Mouse (Mus musculus) kidney, embryonic 16.5 days (tissue): ENCODE measurements at regions not wholly inside any gene's neighbourhood (a gene's known extent, or its start where the extent isn't known, plus 50 kb on each side); places are given as distances from the start of the nearest gene placed in this dataset.

Source experiments
- ATAC-seq: fragments of 200-750 bp; cut with Nextera tagmentation; 2 replicates; pipeline ENCODE4 v1.8.0; 2017; ENCODE audit warnings: moderate TSS enrichment; ENCODE audit not compliant: low FRiP score, low TSS enrichment
- H3K27ac ChIP-seq: fragments of 300-500 bp; sonication (generic); 2 replicates; pipeline ENCODE4 v1.5.1; 2014; ENCODE audit warnings: low read length
- H3K27me3 ChIP-seq: fragments of 300-500 bp; sonication (generic); 2 replicates; pipeline ENCODE4 v1.6.1; 2014; ENCODE audit warnings: low read length, control low read depth, mixed read lengths; ENCODE audit not compliant: insufficient read depth
- H3K36me3 ChIP-seq: fragments of 300-500 bp; sonication (generic); 2 replicates; pipeline ENCODE4 v1.6.1; 2014; ENCODE audit warnings: low read length, control low read depth, mixed read lengths; ENCODE audit not compliant: insufficient read depth
- H3K4me1 ChIP-seq: fragments of 300-500 bp; sonication (generic); 2 replicates; pipeline ENCODE4 v1.6.1; 2014; ENCODE audit warnings: low read length, control low read depth, mixed read lengths; ENCODE audit not compliant: insufficient read depth
- H3K4me2 ChIP-seq: fragments of 300-500 bp; sonication (generic); replicated peaks from 2 replicates; pipeline ENCODE4 v1.6.1; 2014; ENCODE audit warnings: low read depth, low read length
- H3K4me3 ChIP-seq: fragments of 300-500 bp; sonication (generic); 2 replicates; pipeline ENCODE4 v1.5.1; 2014; ENCODE audit warnings: mild to moderate bottlenecking, low read length
- H3K9ac ChIP-seq: fragments of 300-500 bp; sonication (generic); replicated peaks from 2 replicates; pipeline ENCODE4 v1.6.1; 2014; ENCODE audit warnings: low read length
- H3K9me3 ChIP-seq: fragments of 300-500 bp; sonication (generic); 2 replicates; pipeline ENCODE4 v1.6.1; 2016; ENCODE audit warnings: low read length, control low read depth
- WGBS: fragments of 180-500 bp; shearing (Covaris S2); extraction: QIAGEN DNeasy Blood & Tissue Kit; methylation state at CpG from one replicate; pipeline ENCODE4 v1.1.7; 2014; 5-methylcytosine and 5-hydroxymethylcytosine counted together

GRCm38 (mm10) chr13:119333915-119334314 lies 94.5 kb upstream of the Paip1 start:
- no peak for ATAC-seq
- H3K4me1 ChIP-seq: no peaks in the 10 kb centered on the region
- no peak overlapping the region for H3K4me3 ChIP-seq
- H3K9me3 ChIP-seq: no peaks in the 10 kb centered on the region
- no peak overlapping the region for H3K9ac ChIP-seq
- peaks cover 16% of the 10 kb centered on the region for H3K36me3 ChIP-seq
- H3K27me3 ChIP-seq: no peaks in the 10 kb centered on the region
- no peak overlapping the region for H3K27ac ChIP-seq
- no peak overlapping the region for H3K4me2 ChIP-seq
- 86% methylated on average over 6 of the region's 6 CpGs for WGBS

GRCm38 (mm10) chr13:119337861-119338260 lies 90.5 kb upstream of the Paip1 start:
- Histone ChIP-seq H3K4me2 (no peak overlapping the region), H3K36me3 (peaks cover 16% of the 10 kb centered on the region), H3K27ac (no peak overlapping the region), H3K4me3 (no peak overlapping the region), H3K9me3 (no peaks in the 10 kb centered on the region), H3K4me1 (no peaks in the 10 kb centered on the region), H3K9ac (no peak overlapping the region), H3K27me3 (no peaks in the 10 kb centered on the region)
- 90% methylated on average over 5 of the region's 5 CpGs for WGBS
- no peak for ATAC-seq

- WGBS: 58% methylated on average over 5 of the region's 5 CpGs
- ATAC-seq: peak; percentile 35; the same call in 1 of the 2 replicates
- Histone ChIP-seq H3K4me2 (no peak overlapping the region), H3K4me1 (no peaks in the 10 kb centered on the region), H3K9ac (no peak overlapping the region), H3K4me3 (no peak overlapping the region), H3K27me3 (no peaks in the 10 kb centered on the region), H3K27ac (no peak overlapping the region), H3K9me3 (no peaks in the 10 kb centered on the region), H3K36me3 (peaks cover 16% of the 10 kb centered on the region)
These were observed 89.4 kb upstream of the Paip1 start for GRCm38 (mm10) chr13:119339016-119339415.

DNA sequence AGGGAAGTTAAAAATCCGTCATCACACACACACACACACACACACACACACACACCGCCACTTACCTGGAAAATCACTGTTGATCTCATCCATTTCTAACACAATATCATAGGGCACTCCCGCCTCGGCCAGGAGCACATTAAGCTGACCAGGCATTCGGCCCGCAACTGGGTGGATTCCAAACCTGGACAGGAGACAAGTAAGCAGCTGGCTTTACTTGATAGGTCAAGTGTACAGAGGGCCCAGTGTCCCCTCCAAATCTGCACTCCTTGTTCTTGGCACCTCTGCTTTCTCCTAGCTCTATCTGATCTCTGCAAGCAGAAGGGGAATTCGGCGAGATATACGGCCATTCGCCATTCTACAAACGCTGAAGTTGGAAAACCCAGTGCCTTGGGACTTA lies 88.6 kb upstream of the Paip1 start:
- no peak for ATAC-seq
- Histone ChIP-seq H3K9ac (no peak overlapping the region), H3K27ac (no peak overlapping the region)

DNA sequence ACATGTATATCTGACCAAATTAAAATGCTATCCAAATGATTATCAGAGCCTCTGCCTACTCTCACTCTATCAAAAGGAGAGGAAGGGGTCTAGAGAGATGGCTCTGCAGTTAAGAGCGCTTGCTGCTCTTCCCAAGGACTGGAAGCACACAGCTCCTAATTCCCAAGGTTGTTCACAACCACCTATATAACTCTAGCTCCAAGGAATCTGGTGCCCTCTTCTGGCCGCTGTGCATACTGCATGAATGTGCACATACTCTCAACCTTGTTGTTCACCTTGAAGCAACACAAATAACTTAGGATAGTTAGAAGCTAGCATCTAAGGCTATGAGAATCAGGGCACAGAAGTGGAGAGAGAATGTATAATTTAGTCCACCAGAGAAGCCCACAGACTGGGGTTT lies 86.6 kb upstream of the Paip1 start:
- H3K4me3 ChIP-seq: no peak overlapping the region
- no peaks in the 10 kb centered on the region for H3K9me3 ChIP-seq
- H3K36me3 ChIP-seq: peaks cover 8% of the 10 kb centered on the region
- no peaks in the 10 kb centered on the region for H3K4me1 ChIP-seq
- 29% methylated on average over 2 of the region's 2 CpGs for WGBS
- H3K27ac ChIP-seq: no peak overlapping the region
- ATAC-seq: peak; percentile 78; the same call in 1 of the 2 replicates
- H3K9ac ChIP-seq: no peak overlapping the region
- H3K4me2 ChIP-seq: no peak overlapping the region
- no peaks in the 10 kb centered on the region for H3K27me3 ChIP-seq

More for the DNA sequence above, 88.6 kb upstream of the Paip1 start:
- Histone ChIP-seq H3K4me1 (no peaks in the 10 kb centered on the region), H3K27me3 (no peaks in the 10 kb centered on the region), H3K9me3 (no peaks in the 10 kb centered on the region), H3K4me3 (no peak overlapping the region), H3K4me2 (no peak overlapping the region), H3K36me3 (peaks cover 16% of the 10 kb centered on the region)
- 90% methylated on average over 11 of the region's 11 CpGs for WGBS

GRCm38 (mm10) chr13:119342761-119343160 lies 85.6 kb upstream of the Paip1 start:
- H3K4me2 ChIP-seq: no peak overlapping the region
- WGBS: 89% methylated on average over 7 of the region's 7 CpGs

GRCm38 (mm10) chr13:119347988-119348387 lies 80.4 kb upstream of the Paip1 start:
- Histone ChIP-seq H3K27ac (no peak overlapping the region), H3K9ac (no peak overlapping the region)
- 92% methylated on average over 3 of the region's 3 CpGs for WGBS

More at GRCm38 (mm10) chr13:119342761-119343160, 85.6 kb upstream of the Paip1 start:
- Histone ChIP-seq H3K36me3 (peaks cover 4% of the 10 kb centered on the region; the same call in 1 of the 2 replicates), H3K4me3 (no peak overlapping the region), H3K4me1 (no peaks in the 10 kb centered on the region), H3K27me3 (no peaks in the 10 kb centered on the region), H3K27ac (no peak overlapping the region), H3K9me3 (no peaks in the 10 kb centered on the region), H3K9ac (no peak overlapping the region)
- ATAC-seq: no peak

DNA sequence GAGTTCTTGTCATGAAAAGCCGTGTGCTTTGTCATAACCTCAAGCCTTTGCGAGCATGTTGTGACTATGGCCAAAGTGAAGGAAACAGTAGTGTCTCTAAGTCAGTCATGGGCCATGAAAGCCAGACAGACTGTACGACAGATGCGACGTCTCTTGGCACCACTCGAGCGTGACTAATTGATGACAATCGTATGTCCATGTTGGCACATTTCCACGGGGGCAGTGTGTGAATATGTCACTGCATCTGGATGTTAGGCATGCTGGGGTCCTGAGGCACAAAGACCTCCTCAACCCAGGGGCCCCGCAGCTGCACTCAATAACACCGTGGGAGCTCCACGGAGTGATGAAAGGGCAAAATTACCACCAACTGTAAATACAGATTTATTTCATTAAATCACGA lies 77.1 kb upstream of the Paip1 start:
- peaks cover 3% of the 10 kb centered on the region; the same call in 1 of the 2 replicates for H3K4me1 ChIP-seq
- ATAC-seq: peak; percentile 79; the same call in 1 of the 2 replicates
- no peaks in the 10 kb centered on the region for H3K9me3 ChIP-seq
- WGBS: 41% methylated on average over 13 of the region's 13 CpGs
- no peak overlapping the region for H3K9ac ChIP-seq
- no peak overlapping the region for H3K27ac ChIP-seq
- no peak overlapping the region for H3K4me2 ChIP-seq
- no peak overlapping the region for H3K4me3 ChIP-seq
- H3K27me3 ChIP-seq: no peaks in the 10 kb centered on the region
- H3K36me3 ChIP-seq: peaks cover 31% of the 10 kb centered on the region

More at GRCm38 (mm10) chr13:119347988-119348387, 80.4 kb upstream of the Paip1 start:
- H3K4me3 ChIP-seq: no peak overlapping the region
- no peak for ATAC-seq
- H3K4me1 ChIP-seq: peaks cover 3% of the 10 kb centered on the region; the same call in 1 of the 2 replicates
- 0 out of 2 replicates have a peak, but pooled peaks cover 2% of the 10 kb centered on the region for H3K36me3 ChIP-seq
- H3K9me3 ChIP-seq: no peaks in the 10 kb centered on the region
- H3K4me2 ChIP-seq: no peak overlapping the region
- H3K27me3 ChIP-seq: no peaks in the 10 kb centered on the region

DNA sequence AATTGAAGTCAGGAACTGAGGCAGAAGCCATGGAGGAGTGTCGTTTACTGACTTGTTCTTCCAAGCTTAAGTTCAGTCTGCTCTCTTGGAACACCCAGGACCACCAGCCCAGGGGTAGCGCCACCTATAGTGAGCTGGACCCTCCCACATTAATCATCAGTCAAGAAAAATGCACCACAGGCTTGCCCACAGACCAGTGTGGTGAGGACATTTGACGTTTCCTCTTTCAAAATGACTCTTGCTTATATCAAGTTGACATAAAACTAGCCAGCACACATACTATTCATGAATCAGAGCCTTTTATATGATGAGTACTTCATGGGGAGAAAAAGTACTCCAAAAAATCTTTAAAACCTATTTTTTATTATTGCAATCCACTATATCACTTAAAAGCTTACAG lies 69.7 kb upstream of the Paip1 start:
- no peak overlapping the region for H3K4me3 ChIP-seq
- H3K4me1 ChIP-seq: no peaks in the 10 kb centered on the region
- H3K9me3 ChIP-seq: no peaks in the 10 kb centered on the region
- WGBS: 70% methylated on average over 3 of the region's 3 CpGs
- H3K9ac ChIP-seq: no peak overlapping the region
- no peak overlapping the region for H3K27ac ChIP-seq
- ATAC-seq: no peak
- no peaks in the 10 kb centered on the region for H3K27me3 ChIP-seq
- peaks cover 49% of the 10 kb centered on the region for H3K36me3 ChIP-seq
- no peak overlapping the region for H3K4me2 ChIP-seq

DNA sequence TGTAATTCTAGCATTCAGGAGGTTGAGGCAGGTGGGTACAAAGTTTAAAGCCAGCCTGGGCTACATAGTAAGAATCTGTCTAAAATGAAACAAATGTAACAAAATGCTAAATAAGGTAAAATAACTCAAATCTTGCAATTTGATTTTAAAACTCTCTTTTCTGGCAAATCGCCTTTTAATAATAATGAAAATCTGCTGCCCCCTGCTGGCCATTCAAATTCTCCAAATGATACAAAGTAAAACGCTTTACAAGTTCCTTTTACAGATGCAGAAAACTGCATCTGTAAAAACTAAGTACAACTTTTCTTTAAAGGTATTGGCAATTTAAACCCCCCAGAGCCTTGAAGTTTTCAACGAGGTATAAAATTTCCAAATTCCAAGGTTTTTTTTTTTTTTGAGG lies 65.0 kb upstream of the Paip1 start:
- Histone ChIP-seq H3K9me3 (no peaks in the 10 kb centered on the region), H3K27ac (no peak overlapping the region), H3K4me1 (no peaks in the 10 kb centered on the region), H3K4me3 (no peak overlapping the region), H3K36me3 (peaks cover 23% of the 10 kb centered on the region), H3K27me3 (no peaks in the 10 kb centered on the region), H3K4me2 (no peak overlapping the region), H3K9ac (no peak overlapping the region)
- ATAC-seq: no peak
- 50% methylated on average over 3 of the region's 3 CpGs for WGBS
